Mouse (Mus musculus): ENCODE measurements at regions not wholly inside any gene's neighbourhood (a gene's known extent, or its start where the extent isn't known, plus 50 kb on each side); places are given as distances from the start of the nearest gene placed in this dataset.

- no peak for DNase-seq (ENCODE audit: low read depth, low spot score)
Observed at GRCm38 (mm10) chr8:8921446-8921845, 231.1 kb upstream of the Arglu1 start.

- no peak for DNase-seq (ENCODE audit: low read depth, low spot score)
Observed at GRCm38 (mm10) chr8:8919582-8920503, 229.5 kb upstream of the Arglu1 start.

- no peak for DNase-seq (ENCODE audit: low read depth, low spot score)
Observed at GRCm38 (mm10) chr8:8919040-8919439, 228.7 kb upstream of the Arglu1 start.

GRCm38 (mm10) chr8:8907478-8908165 lies 217.3 kb upstream of the Arglu1 start:
- DNase-seq (ENCODE audit: low read depth, low spot score), result no peak

GRCm38 (mm10) chr8:8892996-8893395 lies 202.7 kb upstream of the Arglu1 start:
- DNase-seq (ENCODE audit: low read depth, low spot score), result no peak

- DNase-seq (ENCODE audit: low read depth, low spot score), result no peak
Observed at GRCm38 (mm10) chr8:8877286-8877685, 187.0 kb upstream of the Arglu1 start.

- no peak for DNase-seq (ENCODE audit: low read depth, low spot score)
Observed at GRCm38 (mm10) chr8:8876879-8877278, 186.6 kb upstream of the Arglu1 start.

GRCm38 (mm10) chr8:8876469-8876868 lies 186.1 kb upstream of the Arglu1 start:
- no peak for DNase-seq (ENCODE audit: low read depth, low spot score)

- DNase-seq (ENCODE audit: low read depth, low spot score), result no peak
Observed at GRCm38 (mm10) chr8:8871938-8872337, 181.6 kb upstream of the Arglu1 start.

GRCm38 (mm10) chr8:8871039-8871438 lies 180.7 kb upstream of the Arglu1 start:
- DNase-seq (ENCODE audit: low read depth, low spot score), result no peak

GRCm38 (mm10) chr8:8870487-8870886 lies 180.2 kb upstream of the Arglu1 start:
- no peak for DNase-seq (ENCODE audit: low read depth, low spot score)

GRCm38 (mm10) chr8:8869338-8869737 lies 179.0 kb upstream of the Arglu1 start:
- DNase-seq (ENCODE audit: low read depth, low spot score), result no peak

GRCm38 (mm10) chr8:8867924-8868323 lies 177.6 kb upstream of the Arglu1 start:
- no peak for DNase-seq (ENCODE audit: low read depth, low spot score)

GRCm38 (mm10) chr8:8867126-8867777 lies 176.9 kb upstream of the Arglu1 start:
- no peak for DNase-seq (ENCODE audit: low read depth, low spot score)

- DNase-seq (ENCODE audit: low read depth, low spot score), result no peak
Observed at GRCm38 (mm10) chr8:8862767-8863166, 172.4 kb upstream of the Arglu1 start.

GRCm38 (mm10) chr8:8861331-8861940 lies 171.1 kb upstream of the Arglu1 start:
- no peak for DNase-seq (ENCODE audit: low read depth, low spot score)

GRCm38 (mm10) chr8:8858636-8859035 lies 168.3 kb upstream of the Arglu1 start:
- DNase-seq (ENCODE audit: low read depth, low spot score), result no peak

- no peak for DNase-seq (ENCODE audit: low read depth, low spot score)
Observed at GRCm38 (mm10) chr8:8852656-8853366, 162.5 kb upstream of the Arglu1 start.

GRCm38 (mm10) chr8:8851271-8851670 lies 160.9 kb upstream of the Arglu1 start:
- DNase-seq (ENCODE audit: low read depth, low spot score), result no peak

- no peak for DNase-seq (ENCODE audit: low read depth, low spot score)
Observed at GRCm38 (mm10) chr8:8850766-8851165, 160.4 kb upstream of the Arglu1 start.

GRCm38 (mm10) chr8:8847579-8847978 lies 157.3 kb upstream of the Arglu1 start:
- DNase-seq (ENCODE audit: low read depth, low spot score), result no peak
